Mouse (Mus musculus) A20 (cell line): Measurements from ENCODE around the gene Slc6a11.

ENCODE experiments used
- DNase-seq: peaks from one replicate; pipeline ENCODE4 v3.0.0-alpha.2; 2011; ENCODE audit warnings: low read depth, low spot score

The Slc6a11 gene

DNA sequence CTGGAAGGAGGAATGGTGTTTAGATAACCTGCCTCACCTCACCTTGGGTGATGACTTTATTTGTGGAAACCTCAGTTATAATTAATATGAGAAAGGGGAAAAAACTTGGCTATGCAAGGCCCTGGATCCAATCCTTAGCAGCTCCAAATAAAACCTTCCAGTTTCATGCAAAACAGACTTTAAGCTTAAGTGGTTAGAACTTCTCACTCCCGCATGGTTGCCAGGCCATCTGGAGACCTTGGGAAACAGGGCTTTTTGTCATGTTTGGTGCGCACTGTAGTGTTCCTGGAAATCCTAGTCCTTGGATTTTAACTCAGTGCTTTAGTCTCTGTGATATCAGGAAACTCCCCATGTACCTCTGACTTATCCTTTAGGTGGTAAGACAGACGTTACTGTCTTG is 47.1 kb downstream of the Slc6a11 start:
- DNase-seq = no peak

GRCm38 (mm10) chr6:114182366-114183179 is 51.5 kb downstream of the Slc6a11 start:
- no peak for DNase-seq

DNA sequence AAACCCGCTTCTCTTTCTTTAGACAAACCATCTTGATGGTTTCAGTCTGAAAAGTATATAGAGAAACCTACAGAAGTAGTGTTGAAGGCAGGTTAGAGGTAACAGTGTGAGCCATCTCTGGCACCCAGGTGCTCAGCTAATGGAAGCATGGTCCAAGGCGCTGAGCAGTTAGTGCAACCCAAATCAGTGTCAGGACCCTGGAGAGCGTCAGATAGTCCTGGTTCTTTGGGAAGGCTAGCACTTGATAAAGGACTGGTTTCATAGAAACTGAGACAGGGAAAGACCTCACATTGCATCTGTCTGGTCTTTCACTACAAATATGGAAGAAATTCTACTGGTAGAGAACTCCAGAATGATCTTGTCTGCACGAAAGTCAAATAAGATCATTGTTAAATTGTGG is 56.1 kb downstream of the Slc6a11 start:
- no peak for DNase-seq

- DNase-seq = no peak
Measured at GRCm38 (mm10) chr6:114188869-114189268, 57.8 kb downstream of the Slc6a11 start.

GRCm38 (mm10) chr6:114195998-114196397 is 65.0 kb downstream of the Slc6a11 start:
- no peak for DNase-seq

- peak; percentile 34 for DNase-seq
Measured at GRCm38 (mm10) chr6:114199200-114199845, 68.3 kb downstream of the Slc6a11 start.

DNA sequence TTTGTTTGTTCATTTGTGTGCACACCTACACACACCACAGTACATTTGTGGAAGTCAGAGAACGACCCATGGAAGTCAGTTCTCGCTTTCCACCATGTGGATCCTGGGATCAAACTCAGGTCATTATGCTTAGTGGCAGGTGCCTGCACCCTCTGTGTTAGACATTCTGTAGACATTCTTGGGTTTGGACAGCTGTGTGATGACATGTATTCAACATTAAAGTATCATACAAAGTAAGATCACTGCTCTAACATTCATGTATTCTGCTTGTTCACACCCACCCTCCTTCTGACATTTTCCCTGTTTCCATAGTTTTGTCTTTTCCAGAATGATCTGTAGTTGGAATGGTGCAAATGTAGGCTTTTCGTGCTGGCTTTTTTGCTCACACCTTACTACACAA is 73.5 kb downstream of the Slc6a11 start:
- no peak for DNase-seq

DNA sequence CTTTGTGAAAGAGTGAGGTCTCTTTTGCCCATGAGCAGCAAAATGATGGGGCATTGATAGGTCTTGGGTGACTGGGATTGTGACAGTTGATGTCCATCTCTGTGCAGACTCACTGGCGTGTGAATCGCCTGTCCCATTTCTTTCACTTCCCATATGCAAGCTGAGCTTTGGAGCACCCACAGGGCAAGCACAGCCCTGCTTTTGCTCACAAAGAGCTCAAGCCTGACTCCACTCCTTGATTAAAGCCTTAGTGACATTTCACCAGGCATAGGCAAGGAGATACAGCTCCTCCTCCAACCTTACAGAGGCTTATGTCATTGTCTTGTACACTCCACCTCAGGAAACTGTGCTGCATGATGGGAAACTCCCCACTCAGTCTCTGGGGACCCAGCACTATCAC is 77.3 kb downstream of the Slc6a11 start:
- DNase-seq = no peak

DNA sequence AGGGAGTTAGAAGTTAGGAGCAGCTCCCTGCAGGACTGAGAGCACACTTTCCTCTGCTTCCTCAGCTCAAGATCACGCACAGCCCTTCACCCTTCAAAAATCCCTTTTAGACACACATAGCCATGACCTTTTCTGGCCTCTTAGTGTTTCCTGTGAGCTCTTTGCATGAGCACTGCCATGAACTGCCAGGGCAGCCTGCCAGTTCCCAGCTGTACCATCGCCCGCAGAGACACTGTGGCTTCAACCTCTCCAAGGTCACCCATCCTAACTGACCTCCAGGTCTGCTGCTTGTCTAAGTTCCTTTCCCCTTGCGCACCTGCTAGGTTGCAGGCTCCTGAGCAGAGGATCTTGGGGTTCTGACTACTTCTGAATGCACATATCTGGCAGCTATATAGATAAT is 83.4 kb downstream of the Slc6a11 start:
- no peak for DNase-seq

- no peak for DNase-seq
Measured at GRCm38 (mm10) chr6:114216741-114217414, 85.8 kb downstream of the Slc6a11 start.

- peak; percentile 24 for DNase-seq
Measured at GRCm38 (mm10) chr6:114224399-114224798, 93.4 kb downstream of the Slc6a11 start.

- DNase-seq = no peak
Measured at GRCm38 (mm10) chr6:114227378-114227777, 96.3 kb downstream of the Slc6a11 start.

- no peak for DNase-seq
Measured at GRCm38 (mm10) chr6:114228196-114228595, 97.2 kb downstream of the Slc6a11 start.

DNA sequence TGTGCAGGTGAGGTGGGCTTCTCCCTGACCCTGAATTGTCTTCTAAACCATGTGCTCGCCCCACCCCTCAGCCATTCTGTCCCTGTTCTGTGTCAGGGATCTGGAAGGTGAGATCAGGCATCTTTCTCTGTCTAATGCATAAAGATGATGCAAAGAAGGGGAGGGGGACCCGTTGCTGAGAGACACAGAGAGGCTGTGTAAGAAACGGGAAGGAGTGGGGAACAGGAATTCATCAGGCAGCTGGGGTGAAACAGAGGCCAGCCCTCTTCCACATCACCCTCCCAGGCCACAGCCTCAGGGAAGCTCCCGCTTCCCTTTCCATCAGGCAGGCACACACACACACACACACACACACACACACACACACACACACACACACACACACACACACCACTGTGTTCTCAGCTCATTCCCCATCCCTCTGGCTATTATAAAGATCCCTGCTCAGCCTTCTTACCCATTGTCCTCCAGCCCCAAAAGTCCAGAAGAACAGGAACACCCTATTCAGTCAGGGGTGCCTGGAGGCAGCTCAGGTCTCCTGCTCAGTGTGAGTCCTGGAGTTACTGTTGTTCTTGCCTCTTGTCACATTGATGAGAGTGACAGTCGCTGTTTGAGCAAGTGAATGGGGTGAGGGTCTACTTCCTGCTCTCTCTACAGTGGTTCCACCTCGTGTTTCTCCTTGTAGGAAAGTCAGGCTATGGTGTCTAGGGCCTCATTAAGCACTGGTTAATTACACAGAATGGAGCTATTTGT is 108.0 kb downstream of the Slc6a11 start:
- DNase-seq = no peak

DNA sequence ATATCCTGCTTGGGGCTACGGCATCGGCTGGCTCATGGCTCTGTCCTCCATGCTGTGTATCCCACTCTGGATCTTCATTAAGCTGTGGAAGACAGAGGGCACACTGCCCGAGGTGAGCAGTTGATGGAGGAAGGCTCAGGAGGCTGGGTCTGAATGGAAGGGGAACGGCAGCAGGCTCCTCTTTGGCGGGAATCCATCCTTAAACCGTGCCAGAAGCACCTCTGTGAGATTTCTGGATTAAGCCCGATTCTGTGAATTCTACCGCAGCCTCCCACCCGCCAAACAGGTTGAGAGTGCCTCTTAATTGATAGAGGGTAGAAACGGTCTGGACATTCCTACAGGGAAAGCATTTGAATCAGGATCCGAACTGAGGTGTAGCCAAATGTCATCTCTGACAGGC is 114.6 kb downstream of the Slc6a11 start:
- no peak for DNase-seq

GRCm38 (mm10) chr6:114250311-114250710 is 119.3 kb downstream of the Slc6a11 start:
- peak; percentile 54 for DNase-seq

GRCm38 (mm10) chr6:114254927-114255326 is 123.9 kb downstream of the Slc6a11 start:
- no peak for DNase-seq

DNA sequence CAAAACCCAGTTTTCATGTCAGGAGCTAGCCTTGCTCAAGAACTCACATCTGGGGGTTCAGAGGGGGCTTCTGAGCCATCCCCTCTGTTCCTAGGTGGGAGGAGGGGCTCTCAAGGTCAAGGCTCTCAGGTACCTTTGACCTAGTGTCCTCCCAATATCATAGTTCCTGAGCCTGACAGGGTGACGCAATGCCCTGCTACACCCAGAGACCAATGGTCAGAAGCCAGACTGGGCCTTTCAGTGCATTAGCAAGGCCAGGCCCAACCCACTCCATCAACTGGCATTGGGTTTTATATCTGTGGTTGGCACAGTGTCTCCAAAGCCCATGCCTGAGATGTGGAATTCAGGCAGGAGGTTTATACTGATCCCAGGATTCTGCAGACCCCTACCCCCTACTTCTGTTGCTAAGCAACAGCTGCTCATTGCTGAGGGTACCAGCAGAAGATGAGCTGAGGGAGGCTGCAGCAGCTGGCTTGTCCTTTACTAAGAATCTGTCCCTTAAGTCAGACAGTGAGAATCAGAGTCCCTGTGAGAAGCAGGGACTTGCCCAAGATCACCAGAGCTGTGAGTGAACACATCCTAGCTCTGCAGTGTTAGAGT is 126.8 kb downstream of the Slc6a11 start:
- no peak for DNase-seq

DNA sequence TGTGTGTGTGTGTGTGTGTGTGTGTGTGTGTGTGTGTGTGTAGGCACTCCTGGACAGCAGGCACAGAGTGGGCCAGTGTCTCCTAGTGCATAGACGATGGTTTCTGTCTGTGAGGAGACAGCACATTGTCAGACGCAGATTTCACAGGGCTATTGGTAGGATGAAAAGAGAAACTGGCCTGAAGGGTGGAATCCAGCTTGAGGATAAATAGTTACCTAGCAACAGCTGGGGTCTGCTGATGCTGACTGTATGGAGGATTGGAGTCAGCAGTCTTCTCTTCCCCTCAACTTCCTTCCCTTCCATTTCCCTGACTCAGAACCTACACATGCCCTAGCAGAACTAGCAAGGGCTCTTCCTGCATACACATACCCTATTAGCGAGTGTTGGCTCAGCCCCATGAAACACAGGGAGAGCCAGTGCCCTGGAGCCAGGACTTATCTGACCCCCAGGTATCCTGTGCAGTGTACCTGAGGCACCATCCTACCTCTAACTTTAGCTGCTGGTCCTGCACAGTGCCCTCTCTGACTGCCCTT is 127.7 kb downstream of the Slc6a11 start:
- no peak for DNase-seq

GRCm38 (mm10) chr6:114261609-114262008 is 130.6 kb downstream of the Slc6a11 start:
- DNase-seq = no peak

GRCm38 (mm10) chr6:114264010-114264409 is 133.0 kb downstream of the Slc6a11 start:
- no peak for DNase-seq
